Mouse (Mus musculus) embryonic fibroblast, embryonic 13.5 days (primary cell): Measurements from ENCODE around the gene Gfer.

Experiments used
- CTCF ChIP-seq: IDR thresholded peaks from 2 replicates; pipeline ENCODE4 v1.5.1; 2011; ENCODE audit warnings: mild to moderate bottlenecking, control low read depth, low read length, moderate library complexity, borderline replicate concordance; ENCODE audit not compliant: insufficient read depth
- POLR2A ChIP-seq: IDR thresholded peaks from 2 replicates; pipeline ENCODE4 v1.6.1; 2011; ENCODE audit warnings: low read depth, mild to moderate bottlenecking, control low read depth, low read length, moderate library complexity

GRCm38 (mm10) chr17:24651835-24652234 lies 44.1 kb downstream of the Gfer start:
- TF ChIP-seq CTCF (no peak), POLR2A (no peak)
